Mouse (Mus musculus): Measurements from ENCODE around the gene Ubtd2. TPM values are rescaled to one million over a fixed set of nuclear protein-coding genes. Genes with fewer than 3 reads are reported as not detected.

Gene Ubtd2
- polyA plus RNA-seq, 1 experiment from 2014 or later: 3.2 TPM

- H3K27ac ChIP-seq (ENCODE audit: low read depth): peak overlapping the region; percentile 70
- H3K4me2 ChIP-seq (ENCODE audit: low read depth, low read length): peak overlapping the region; percentile 23; the same call in 1 of the 2 replicates
Observed at GRCm38 (mm10) chr11:32565088-32565487, 109.9 kb downstream of the Ubtd2 start.

DNA sequence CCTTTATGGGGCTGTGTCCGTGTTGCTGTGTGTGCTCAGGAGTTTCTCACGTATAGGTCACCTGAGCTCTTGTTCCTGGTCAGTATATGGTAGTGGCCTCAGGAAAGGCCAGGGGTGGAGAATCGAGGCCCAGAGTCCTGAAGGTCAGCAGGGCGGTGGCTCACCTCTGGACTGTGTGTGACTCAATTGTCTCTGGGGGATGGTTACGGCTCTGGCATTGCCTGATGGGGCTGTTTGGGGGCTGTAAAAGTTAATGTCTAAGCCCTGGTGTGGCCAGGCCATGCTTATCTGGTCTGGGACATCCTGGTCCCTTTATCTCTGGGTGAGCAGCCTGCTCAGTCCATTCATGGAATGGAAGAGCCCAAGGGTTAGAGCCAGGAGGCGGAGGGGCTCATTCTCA, 111.0 kb downstream of the Ubtd2 start:
- DNase-seq (no peak), ATAC-seq (peak; percentile 61)
- 62% methylated on average over 6 of the region's 6 CpGs for WGBS (ENCODE audit: insufficient replicate concordance)
- Histone ChIP-seq H3K4me1 (ENCODE audit: insufficient read depth) (peaks cover 42% of the 10 kb centered on the region), H3K27ac (ENCODE audit: low read depth) (no peak overlapping the region), H3K4me2 (ENCODE audit: low read depth, low read length) (no peak overlapping the region), H3K9me3 (ENCODE audit: low read length) (no peaks in the 10 kb centered on the region), H3K4me3 (ENCODE audit: low read depth, low read length) (no peak overlapping the region), H3K27me3 (ENCODE audit: insufficient read depth, low read length) (no peaks in the 10 kb centered on the region), H3K9ac (replicated peaks) (no peak overlapping the region), H3K36me3 (replicated peaks; ENCODE audit: insufficient read depth, low read length) (no peaks in the 10 kb centered on the region)
- TF ChIP-seq CTCF (IDR thresholded peaks at IDR 0.05; ENCODE audit: low read depth) (no peak), EP300 (IDR thresholded peaks at IDR 0.05; ENCODE audit: low read depth) (no peak)

More at GRCm38 (mm10) chr11:32565088-32565487, 109.9 kb downstream of the Ubtd2 start:
- no peak overlapping the region for H3K4me3 ChIP-seq (ENCODE audit: low read depth, low read length)
- H3K9ac ChIP-seq (replicated peaks): no peak overlapping the region
- no peaks in the 10 kb centered on the region for H3K9me3 ChIP-seq (ENCODE audit: low read length)
- peaks cover 42% of the 10 kb centered on the region for H3K4me1 ChIP-seq (ENCODE audit: insufficient read depth)
- no peaks in the 10 kb centered on the region for H3K27me3 ChIP-seq (ENCODE audit: insufficient read depth, low read length)
- H3K36me3 ChIP-seq (replicated peaks; ENCODE audit: insufficient read depth, low read length): no peaks in the 10 kb centered on the region
- 32% methylated on average over 8 of the region's 8 CpGs for WGBS (ENCODE audit: insufficient replicate concordance)
- no peak for TF ChIP-seq CTCF (IDR thresholded peaks at IDR 0.05; ENCODE audit: low read depth)
- TF ChIP-seq EP300 (IDR thresholded peaks at IDR 0.05; ENCODE audit: low read depth): no peak
- DNase-seq: peak; percentile 39
- ATAC-seq: peak; percentile 42; the same call in 1 of the 2 replicates

Other genes with a start within 250 kb of the Ubtd2 start
- 30.1 and 32.9 TPM in 2 replicates for gene Snrnp25, start 250.0 kb upstream of the Ubtd2 start, polyA plus RNA-seq (2015; fragmentation: Nextera tagmentation; extraction: Ambion mirVana)
- gene Rhbdf1, start 233.1 kb upstream of the Ubtd2 start, polyA plus RNA-seq (2015; fragmentation: Nextera tagmentation; extraction: Ambion mirVana): 4.8 and 6.4 TPM in 2 replicates
- gene Mpg, start 228.9 kb upstream of the Ubtd2 start, polyA plus RNA-seq (2015; fragmentation: Nextera tagmentation; extraction: Ambion mirVana): 13.5 and 14.2 TPM in 2 replicates
- gene Nprl3, start 187.7 kb upstream of the Ubtd2 start, polyA plus RNA-seq (2015; fragmentation: Nextera tagmentation; extraction: Ambion mirVana): 22.8 and 26.2 TPM in 2 replicates
- gene Hba-x, start 179.0 kb upstream of the Ubtd2 start, polyA plus RNA-seq (2015; fragmentation: Nextera tagmentation; extraction: Ambion mirVana): 5.6 and 6.3 TPM in 2 replicates
- gene Hba-a1, start 171.9 kb upstream of the Ubtd2 start, polyA plus RNA-seq (2015; fragmentation: Nextera tagmentation; extraction: Ambion mirVana): 32,136 and 32,798 TPM in 2 replicates
- gene Hbq1b, start 168.4 kb upstream of the Ubtd2 start, polyA plus RNA-seq (2015; fragmentation: Nextera tagmentation; extraction: Ambion mirVana): 70.9 and 75.1 TPM in 2 replicates
- 64,656 and 66,091 TPM in 2 replicates for gene Hba-a2, start 158.9 kb upstream of the Ubtd2 start, polyA plus RNA-seq (2015; fragmentation: Nextera tagmentation; extraction: Ambion mirVana)
- 3.0 and 4.4 TPM in 2 replicates for gene Hbq1a, start 155.3 kb upstream of the Ubtd2 start, polyA plus RNA-seq (2015; fragmentation: Nextera tagmentation; extraction: Ambion mirVana)
- 0.49 and 0.79 TPM in 2 replicates for gene Sh3pxd2b, start 107.5 kb upstream of the Ubtd2 start, polyA plus RNA-seq (2015; fragmentation: Nextera tagmentation; extraction: Ambion mirVana)
- 0.17 and 0.21 TPM in 2 replicates for gene Efcab9, start 76.7 kb downstream of the Ubtd2 start, polyA plus RNA-seq (2015; fragmentation: Nextera tagmentation; extraction: Ambion mirVana)
- gene Stk10, start 77.9 kb downstream of the Ubtd2 start, polyA plus RNA-seq (2015; fragmentation: Nextera tagmentation; extraction: Ambion mirVana): 2.2 and 2.3 TPM in 2 replicates
- 14.1 and 15.4 TPM in 2 replicates for gene Fbxw11, start 187.4 kb downstream of the Ubtd2 start, polyA plus RNA-seq (2015; fragmentation: Nextera tagmentation; extraction: Ambion mirVana)

All from liver, postnatal 0 days (tissue).